Comparison of ENCODE assay signal across 12 mouse cellular contexts in the genomic region with DNA sequence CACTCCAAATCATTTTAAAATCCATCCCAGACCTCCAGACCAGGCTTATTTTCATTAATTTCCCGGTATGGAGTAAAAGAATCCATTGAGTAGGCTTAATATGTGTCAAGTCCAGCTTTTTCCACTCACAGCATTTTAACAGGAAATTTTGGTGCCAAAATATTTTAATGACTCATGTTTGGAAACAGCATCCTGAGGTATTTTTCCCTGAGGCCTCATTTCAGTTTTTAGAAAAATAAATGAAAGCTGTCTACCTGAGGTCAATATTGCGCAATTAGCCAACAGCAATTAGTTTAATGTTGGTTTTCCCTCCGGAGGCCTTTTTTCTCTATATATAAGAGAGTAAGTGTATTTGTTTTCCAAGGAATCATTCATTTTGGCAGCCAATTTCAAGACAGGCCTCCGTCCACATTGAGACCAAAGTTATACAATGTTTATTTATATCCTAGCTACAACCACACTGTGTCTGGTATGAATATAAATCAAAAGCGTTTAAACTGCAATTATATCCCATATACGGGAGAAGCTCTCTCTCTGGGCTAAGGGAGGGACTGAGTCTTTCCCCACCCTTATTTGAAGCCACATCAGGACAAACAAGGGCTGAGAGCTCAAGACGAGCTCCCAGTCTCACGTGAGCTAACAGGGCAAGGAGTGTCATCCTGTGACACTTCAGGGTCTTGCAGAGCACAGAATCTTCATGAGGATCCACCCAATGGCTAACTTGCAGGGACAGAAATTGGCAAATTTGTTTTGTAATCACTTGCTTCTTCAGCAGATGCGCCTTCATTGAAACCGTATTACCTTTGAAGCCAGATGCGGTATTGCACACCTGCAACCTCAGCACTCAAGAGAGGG. TPM values are rescaled to one million over a fixed set of nuclear protein-coding genes. Genes with fewer than 3 reads are reported as not detected.
DNase-seq lines count a peak whose midpoint lies in the region; ATAC-seq and TF ChIP-seq lines count a peak whose summit lies in the region.
"Had no signal": no experiment of that assay in that cellular context is flagged by ENCODE, and none has a peak within 500 bp of the region (broad histone marks: within the 10 kb centered on the region; RNA-seq: fewer than 3 reads in every experiment).

No protein-coding gene starts in this region.

- no peak overlapping the region for H3K9ac ChIP-seq in heart, embryonic 16.5 days (ENCODE audit: low read length)
- no peak overlapping the region for H3K9ac ChIP-seq in lung, embryonic 16.5 days (ENCODE audit: low read length)
- H3K9ac ChIP-seq in stomach, postnatal 0 days (ENCODE audit: low read length), result no peak overlapping the region
- H3K9ac ChIP-seq in hindbrain, embryonic 16.5 days (ENCODE audit: low read depth, low read length), result no peak overlapping the region
- H3K9ac ChIP-seq: forebrain, embryonic 13.5 days; midbrain, embryonic 12.5 days; neural tube, embryonic 13.5 days had no signal

- H3K4me3 ChIP-seq in heart, embryonic 16.5 days (ENCODE audit: low read length), result no peak overlapping the region
- H3K4me3 ChIP-seq in heart, embryonic 10.5 days, result no peak overlapping the region
- H3K4me3 ChIP-seq in lung, embryonic 16.5 days (ENCODE audit: low read length), result no peak overlapping the region
- no peak overlapping the region for H3K4me3 ChIP-seq in embryonic fibroblast, embryonic 13.5 days (ENCODE audit: insufficient read depth, low read length)
- no peak overlapping the region for H3K4me3 ChIP-seq in stomach, postnatal 0 days (ENCODE audit: low read depth, low read length)
- H3K4me3 ChIP-seq in hindbrain, embryonic 16.5 days (ENCODE audit: low read length), result no peak overlapping the region
- H3K4me3 ChIP-seq: forebrain, embryonic 13.5 days; midbrain, embryonic 12.5 days; neural tube, embryonic 13.5 days had no signal

- H3K9me3 ChIP-seq in heart, embryonic 16.5 days (replicated peaks; ENCODE audit: control insufficient read depth, low read length), result no peaks in the 10 kb centered on the region
- H3K9me3 ChIP-seq in heart, embryonic 10.5 days, result no peaks in the 10 kb centered on the region
- no peaks in the 10 kb centered on the region for H3K9me3 ChIP-seq in lung, embryonic 16.5 days (ENCODE audit: control insufficient read depth, low read length)
- no peaks in the 10 kb centered on the region for H3K9me3 ChIP-seq in stomach, postnatal 0 days (ENCODE audit: control insufficient read depth, low read length)
- H3K9me3 ChIP-seq in hindbrain, embryonic 16.5 days (ENCODE audit: control insufficient read depth, low read length), result no peaks in the 10 kb centered on the region
- H3K9me3 ChIP-seq: forebrain, embryonic 13.5 days; midbrain, embryonic 12.5 days; neural tube, embryonic 13.5 days had no signal

- H3K27me3 ChIP-seq in heart, embryonic 16.5 days (ENCODE audit: control insufficient read depth, insufficient read depth, low read length), result peaks cover 5% of the 10 kb centered on the region; the same call in 1 of the 2 replicates
- H3K27me3 ChIP-seq in heart, embryonic 10.5 days (ENCODE audit: insufficient read depth, poor library complexity, severe bottlenecking), result 0 out of 2 replicates have a peak, but pooled peaks cover 4% of the 10 kb centered on the region
- H3K27me3 ChIP-seq in lung, embryonic 16.5 days (ENCODE audit: control insufficient read depth, insufficient read depth, low read depth, low read length), result peaks cover 6% of the 10 kb centered on the region
- no peaks in the 10 kb centered on the region for H3K27me3 ChIP-seq in stomach, postnatal 0 days (ENCODE audit: control insufficient read depth, insufficient read depth, low read length)
- no peaks in the 10 kb centered on the region for H3K27me3 ChIP-seq in hindbrain, embryonic 16.5 days (replicated peaks; ENCODE audit: control insufficient read depth, insufficient read depth, low read length)
- H3K27me3 ChIP-seq: forebrain, embryonic 13.5 days; midbrain, embryonic 12.5 days; neural tube, embryonic 13.5 days had no signal

- H3K27ac ChIP-seq in heart, embryonic 16.5 days (ENCODE audit: low read length), result peak overlapping the region; percentile 43; the same call in 1 of the 2 replicates
- H3K27ac ChIP-seq in heart, embryonic 10.5 days, result no peak overlapping the region
- no peak overlapping the region for H3K27ac ChIP-seq in lung, embryonic 16.5 days (ENCODE audit: low read length)
- peak overlapping the region; percentile 84 for H3K27ac ChIP-seq in embryonic fibroblast, embryonic 13.5 days (ENCODE audit: insufficient read depth, low read length)
- H3K27ac ChIP-seq in stomach, postnatal 0 days (replicated peaks), result peak overlapping the region; percentile 76
- no peak overlapping the region for H3K27ac ChIP-seq in hindbrain, embryonic 16.5 days (ENCODE audit: low read depth, low read length)
- H3K27ac ChIP-seq: forebrain, embryonic 13.5 days; midbrain, embryonic 12.5 days; neural tube, embryonic 13.5 days had no signal

- no peak for TF ChIP-seq CTCF in embryonic fibroblast, embryonic 13.5 days (IDR thresholded peaks at IDR 0.05; ENCODE audit: borderline replicate concordance, insufficient read depth, low read length)
- TF ChIP-seq CTCF in stomach, postnatal 0 days (IDR thresholded peaks at IDR 0.05; ENCODE audit: low read depth), result no peak

- no peaks in the 10 kb centered on the region for H3K4me1 ChIP-seq in heart, embryonic 16.5 days (ENCODE audit: control insufficient read depth, insufficient read depth, low read length)
- 0 out of 2 replicates have a peak, but pooled peaks cover under 1% of the 10 kb centered on the region for H3K4me1 ChIP-seq in heart, embryonic 10.5 days
- H3K4me1 ChIP-seq in lung, embryonic 16.5 days (replicated peaks; ENCODE audit: control insufficient read depth, insufficient read depth, low read length), result peaks cover 27% of the 10 kb centered on the region
- peaks cover 25% of the 10 kb centered on the region for H3K4me1 ChIP-seq in embryonic fibroblast, embryonic 13.5 days (ENCODE audit: control insufficient read depth, insufficient read depth, low read length)
- H3K4me1 ChIP-seq in stomach, postnatal 0 days (replicated peaks; ENCODE audit: control insufficient read depth, insufficient read depth), result peaks cover 7% of the 10 kb centered on the region
- H3K4me1 ChIP-seq in hindbrain, embryonic 16.5 days (ENCODE audit: control insufficient read depth, insufficient read depth, low read depth, low read length), result no peaks in the 10 kb centered on the region
- H3K4me1 ChIP-seq: midbrain, embryonic 12.5 days had no signal

- no peak for ATAC-seq in heart, embryonic 16.5 days (replicated peaks; ENCODE audit: extremely low read depth, insufficient read depth, low FRiP score)
- ATAC-seq in lung, embryonic 16.5 days (ENCODE audit: low read depth), result peak; percentile 58
- peak; percentile 68; the same call in 1 of the 2 replicates for ATAC-seq in stomach, postnatal 0 days (ENCODE audit: low FRiP score, low TSS enrichment)
- no peak for ATAC-seq in hindbrain, embryonic 16.5 days
- ATAC-seq: activated CD4-positive, CD25-positive, alpha-beta regulatory T cell, adult 4 months; forebrain, embryonic 13.5 days had no signal

- WGBS in heart, embryonic 16.5 days, result 67% methylated on average over 11 of the region's 11 CpGs
- 85% methylated on average over 11 of the region's 11 CpGs for WGBS in heart, embryonic 10.5 days
- 50% methylated on average over 11 of the region's 11 CpGs for WGBS in lung, embryonic 16.5 days
- 40% methylated on average over 11 of the region's 11 CpGs for WGBS in stomach, postnatal 0 days
- 75% methylated on average over 11 of the region's 11 CpGs for WGBS in hindbrain, embryonic 16.5 days

- no peaks in the 10 kb centered on the region for H3K36me3 ChIP-seq in heart, embryonic 16.5 days (ENCODE audit: control insufficient read depth, insufficient read depth)
- H3K36me3 ChIP-seq in heart, embryonic 10.5 days, result no peaks in the 10 kb centered on the region
- no peaks in the 10 kb centered on the region for H3K36me3 ChIP-seq in lung, embryonic 16.5 days (ENCODE audit: control insufficient read depth, insufficient read depth, low read length)
- no peaks in the 10 kb centered on the region for H3K36me3 ChIP-seq in stomach, postnatal 0 days (ENCODE audit: control insufficient read depth, insufficient read depth, low read length)
- H3K36me3 ChIP-seq in hindbrain, embryonic 16.5 days (ENCODE audit: control insufficient read depth, insufficient read depth, low read length), result no peaks in the 10 kb centered on the region
- H3K36me3 ChIP-seq: midbrain, embryonic 12.5 days; neural tube, embryonic 13.5 days had no signal

- no peak for TF ChIP-seq EP300 in stomach, postnatal 0 days (optimal IDR thresholded peaks at IDR 0.05)

- 0 out of 2 replicates have a peak, but pooled peaks have one; percentile 14 for TF ChIP-seq POLR2A in embryonic fibroblast, embryonic 13.5 days (IDR thresholded peaks at IDR 0.05; ENCODE audit: low read depth, low read length)

- no peak overlapping the region for H3K4me2 ChIP-seq in heart, embryonic 16.5 days (ENCODE audit: low read depth, low read length)
- no peak overlapping the region for H3K4me2 ChIP-seq in lung, embryonic 16.5 days (ENCODE audit: low read depth, low read length)
- H3K4me2 ChIP-seq in stomach, postnatal 0 days (replicated peaks; ENCODE audit: low read depth), result no peak overlapping the region
- no peak overlapping the region for H3K4me2 ChIP-seq in hindbrain, embryonic 16.5 days (ENCODE audit: low read length)
- H3K4me2 ChIP-seq: forebrain, embryonic 13.5 days; midbrain, embryonic 12.5 days; neural tube, embryonic 13.5 days had no signal

- DNase-seq in heart, embryonic 10.5 days (ENCODE audit: low spot score), result no peak
- no peak for DNase-seq in lung, postnatal 10 days
- no peak for DNase-seq in stomach, postnatal 0 days (ENCODE audit: low spot score)
- DNase-seq: liver had no signal

RNA-seq across cellular contexts. Expression of gene Aknad1, which starts 20.3 kb away (rescaled TPM):
- 0.10 TPM in 1 of 2 replicates, not detected in the other for polyA plus RNA-seq in heart, embryonic 16.5 days (2015; fragmentation: Nextera tagmentation; extraction: Ambion mirVana)
- not detected in 2 replicates for polyA plus RNA-seq in heart, embryonic 10.5 days (2016; fragmentation: Nextera tagmentation; extraction: Ambion mirVana)
- polyA plus RNA-seq in lung, embryonic 16.5 days (2015; fragmentation: Nextera tagmentation; extraction: Ambion mirVana), result not detected in 2 replicates
- polyA plus RNA-seq in embryonic fibroblast, embryonic 13.5 days (2011; ENCODE audit: insufficient read length, low read depth, missing spikeins), result 0.18 and 0.79 TPM in 2 replicates
- 0.30 and 0.85 TPM in 2 replicates for polyA plus RNA-seq in stomach, postnatal 0 days (2015; fragmentation: Nextera tagmentation; extraction: Ambion mirVana)
- not detected in 2 replicates for polyA plus RNA-seq in hindbrain, embryonic 16.5 days (2015; fragmentation: Nextera tagmentation; extraction: Ambion mirVana)
- polyA plus RNA-seq: activated CD4-positive, CD25-positive, alpha-beta regulatory T cell, adult 4 months; forebrain, embryonic 13.5 days; neural tube, embryonic 13.5 days had no signal

RNA-seq across cellular contexts. Expression of gene Gpsm2, which starts 37.7 kb away (rescaled TPM):
- polyA plus RNA-seq in heart, embryonic 16.5 days (2015; fragmentation: Nextera tagmentation; extraction: Ambion mirVana), result 28.9 and 31.5 TPM in 2 replicates
- polyA plus RNA-seq in heart, embryonic 10.5 days (2016; fragmentation: Nextera tagmentation; extraction: Ambion mirVana), result 35.6 and 38.7 TPM in 2 replicates
- polyA plus RNA-seq in lung, embryonic 16.5 days (2015; fragmentation: Nextera tagmentation; extraction: Ambion mirVana), result 43.3 and 43.8 TPM in 2 replicates
- polyA plus RNA-seq in embryonic fibroblast, embryonic 13.5 days (2011; ENCODE audit: insufficient read length, low read depth, missing spikeins), result 26.8 and 56.0 TPM in 2 replicates
- 31.1 and 32.0 TPM in 2 replicates for polyA plus RNA-seq in stomach, postnatal 0 days (2015; fragmentation: Nextera tagmentation; extraction: Ambion mirVana)
- polyA plus RNA-seq in hindbrain, embryonic 16.5 days (2015; fragmentation: Nextera tagmentation; extraction: Ambion mirVana), result 19.8 and 21.1 TPM in 2 replicates

Comparison
In these comparisons a context has a peak if more than half of its experiments do, and no peak if none do; other contexts are left out.
1. H3K27ac ChIP-seq: peak in heart, embryonic 16.5 days (single experiment), embryonic fibroblast, embryonic 13.5 days (single experiment) and stomach, postnatal 0 days (single experiment); none in heart, embryonic 10.5 days (single experiment), lung, embryonic 16.5 days (single experiment) and hindbrain, embryonic 16.5 days (single experiment).
2. ATAC-seq: peak in lung, embryonic 16.5 days (single experiment) and stomach, postnatal 0 days (single experiment); none in heart, embryonic 16.5 days (single experiment) and hindbrain, embryonic 16.5 days (single experiment).